Mouse (Mus musculus): ENCODE results near the gene Susd4. TPM values are rescaled to one million over a fixed set of nuclear protein-coding genes. Genes with fewer than 3 reads are reported as not detected.
A peak's percentile ranks its signal among the peaks of the same experiment; 100 is the strongest.

Gene Susd4
- polyA plus RNA-seq, 1 experiment from 2014 or later, result 26.0 TPM

GRCm38 (mm10) chr1:182794221-182794620 is 30.6 kb downstream of the Susd4 start:
- Histone ChIP-seq H3K27me3 (ENCODE audit: insufficient read depth, low read length) (no peaks in the 10 kb centered on the region), H3K36me3 (ENCODE audit: insufficient read depth, low read length) (no peaks in the 10 kb centered on the region), H3K4me1 (replicated peaks; ENCODE audit: insufficient read depth, low read length) (peaks cover 9% of the 10 kb centered on the region; the same call in 1 of the 2 replicates), H3K9me3 (replicated peaks; ENCODE audit: low read length) (no peaks in the 10 kb centered on the region), H3K27ac (no peak overlapping the region), H3K4me2 (ENCODE audit: low read length) (no peak overlapping the region), H3K9ac (ENCODE audit: low read depth, low read length) (no peak overlapping the region), H3K4me3 (replicated peaks; ENCODE audit: low read depth, low read length) (no peak overlapping the region)
- no peak for DNase-seq (ENCODE audit: low spot score)
- no peak for TF ChIP-seq CTCF (IDR thresholded peaks at IDR 0.05; ENCODE audit: low read depth)
- ATAC-seq (replicated peaks; ENCODE audit: low FRiP score, low read depth), result no peak
- 90% methylated on average over 10 of the region's 10 CpGs for WGBS

- H3K9me3 ChIP-seq (replicated peaks; ENCODE audit: low read length), result no peaks in the 10 kb centered on the region
- DNase-seq (ENCODE audit: low spot score) (no peak), ATAC-seq (replicated peaks; ENCODE audit: low FRiP score, low read depth) (no peak)
- TF ChIP-seq CTCF (IDR thresholded peaks at IDR 0.05; ENCODE audit: low read depth), result no peak
- H3K27ac ChIP-seq, result no peak overlapping the region
- no peak overlapping the region for H3K9ac ChIP-seq (ENCODE audit: low read depth, low read length)
- peaks cover 9% of the 10 kb centered on the region; the same call in 1 of the 2 replicates for H3K4me1 ChIP-seq (replicated peaks; ENCODE audit: insufficient read depth, low read length)
- no peaks in the 10 kb centered on the region for H3K36me3 ChIP-seq (ENCODE audit: insufficient read depth, low read length)
- 97% methylated on average over 9 of the region's 9 CpGs for WGBS
- H3K27me3 ChIP-seq (ENCODE audit: insufficient read depth, low read length), result no peaks in the 10 kb centered on the region
- no peak overlapping the region for H3K4me3 ChIP-seq (replicated peaks; ENCODE audit: low read depth, low read length)
- H3K4me2 ChIP-seq (ENCODE audit: low read length), result no peak overlapping the region
Measured at GRCm38 (mm10) chr1:182794628-182795027, 31.0 kb downstream of the Susd4 start.

- DNase-seq (ENCODE audit: low spot score) (no peak), ATAC-seq (replicated peaks; ENCODE audit: low FRiP score, low read depth) (no peak)
- no peaks in the 10 kb centered on the region for H3K36me3 ChIP-seq (ENCODE audit: insufficient read depth, low read length)
- no peak overlapping the region for H3K9ac ChIP-seq (ENCODE audit: low read depth, low read length)
- H3K27me3 ChIP-seq (ENCODE audit: insufficient read depth, low read length), result no peaks in the 10 kb centered on the region
- H3K4me1 ChIP-seq (replicated peaks; ENCODE audit: insufficient read depth, low read length), result peaks cover 8% of the 10 kb centered on the region; the same call in 1 of the 2 replicates
- TF ChIP-seq CTCF (IDR thresholded peaks at IDR 0.05; ENCODE audit: low read depth), result no peak
- no peak overlapping the region for H3K4me3 ChIP-seq (replicated peaks; ENCODE audit: low read depth, low read length)
- 43% methylated on average over 14 of the region's 14 CpGs for WGBS
- no peak overlapping the region for H3K4me2 ChIP-seq (ENCODE audit: low read length)
- no peak overlapping the region for H3K27ac ChIP-seq
- H3K9me3 ChIP-seq (replicated peaks; ENCODE audit: low read length), result no peaks in the 10 kb centered on the region
Measured at GRCm38 (mm10) chr1:182797048-182797447, 33.4 kb downstream of the Susd4 start.

- ATAC-seq (replicated peaks; ENCODE audit: low FRiP score, low read depth) (no peak), DNase-seq (ENCODE audit: low spot score) (no peak)
- Histone ChIP-seq H3K27ac (no peak overlapping the region), H3K4me1 (replicated peaks; ENCODE audit: insufficient read depth, low read length) (no peaks in the 10 kb centered on the region; the same call in 1 of the 2 replicates), H3K36me3 (ENCODE audit: insufficient read depth, low read length) (no peaks in the 10 kb centered on the region), H3K4me2 (ENCODE audit: low read length) (no peak overlapping the region), H3K4me3 (replicated peaks; ENCODE audit: low read depth, low read length) (no peak overlapping the region), H3K9me3 (replicated peaks; ENCODE audit: low read length) (no peaks in the 10 kb centered on the region), H3K27me3 (ENCODE audit: insufficient read depth, low read length) (no peaks in the 10 kb centered on the region), H3K9ac (ENCODE audit: low read depth, low read length) (no peak overlapping the region)
- WGBS, result 87% methylated on average over 2 of the region's 2 CpGs
- TF ChIP-seq CTCF (IDR thresholded peaks at IDR 0.05; ENCODE audit: low read depth), result no peak
Measured at GRCm38 (mm10) chr1:182801590-182801989, 37.9 kb downstream of the Susd4 start.

- Histone ChIP-seq H3K27me3 (ENCODE audit: insufficient read depth, low read length) (no peaks in the 10 kb centered on the region), H3K9me3 (replicated peaks; ENCODE audit: low read length) (no peaks in the 10 kb centered on the region), H3K9ac (ENCODE audit: low read depth, low read length) (no peak overlapping the region), H3K4me3 (replicated peaks; ENCODE audit: low read depth, low read length) (no peak overlapping the region), H3K36me3 (ENCODE audit: insufficient read depth, low read length) (no peaks in the 10 kb centered on the region), H3K4me1 (replicated peaks; ENCODE audit: insufficient read depth, low read length) (no peaks in the 10 kb centered on the region; the same call in 1 of the 2 replicates), H3K27ac (no peak overlapping the region), H3K4me2 (ENCODE audit: low read length) (no peak overlapping the region)
- no peak for TF ChIP-seq CTCF (IDR thresholded peaks at IDR 0.05; ENCODE audit: low read depth)
- ATAC-seq (replicated peaks; ENCODE audit: low FRiP score, low read depth), result no peak
- 64% methylated on average over 15 of the region's 15 CpGs for WGBS
- DNase-seq (ENCODE audit: low spot score), result no peak
Measured at GRCm38 (mm10) chr1:182802891-182803290, 39.2 kb downstream of the Susd4 start.

- no peaks in the 10 kb centered on the region for H3K36me3 ChIP-seq (ENCODE audit: insufficient read depth, low read length)
- no peaks in the 10 kb centered on the region for H3K9me3 ChIP-seq (replicated peaks; ENCODE audit: low read length)
- 14% methylated on average over 7 of the region's 7 CpGs for WGBS
- no peak overlapping the region for H3K4me2 ChIP-seq (ENCODE audit: low read length)
- ATAC-seq (replicated peaks; ENCODE audit: low FRiP score, low read depth) (no peak), DNase-seq (ENCODE audit: low spot score) (peak; percentile 66)
- H3K9ac ChIP-seq (ENCODE audit: low read depth, low read length), result no peak overlapping the region
- TF ChIP-seq CTCF (IDR thresholded peaks at IDR 0.05; ENCODE audit: low read depth), result no peak
- no peak overlapping the region for H3K4me3 ChIP-seq (replicated peaks; ENCODE audit: low read depth, low read length)
- H3K4me1 ChIP-seq (replicated peaks; ENCODE audit: insufficient read depth, low read length), result 0 out of 2 replicates have a peak, but pooled peaks cover 12% of the 10 kb centered on the region
- no peak overlapping the region for H3K27ac ChIP-seq
- H3K27me3 ChIP-seq (ENCODE audit: insufficient read depth, low read length), result no peaks in the 10 kb centered on the region
Measured at GRCm38 (mm10) chr1:182813991-182814390, 50.3 kb downstream of the Susd4 start.

- no peak overlapping the region for H3K27ac ChIP-seq
- H3K36me3 ChIP-seq (ENCODE audit: insufficient read depth, low read length), result no peaks in the 10 kb centered on the region
- no peaks in the 10 kb centered on the region for H3K27me3 ChIP-seq (ENCODE audit: insufficient read depth, low read length)
- DNase-seq (ENCODE audit: low spot score) (no peak), ATAC-seq (replicated peaks; ENCODE audit: low FRiP score, low read depth) (no peak)
- WGBS, result 67% methylated on average over 6 of the region's 6 CpGs
- H3K4me2 ChIP-seq (ENCODE audit: low read length), result no peak overlapping the region
- TF ChIP-seq CTCF (IDR thresholded peaks at IDR 0.05; ENCODE audit: low read depth), result no peak
- no peaks in the 10 kb centered on the region for H3K9me3 ChIP-seq (replicated peaks; ENCODE audit: low read length)
- 0 out of 2 replicates have a peak, but pooled peaks cover 14% of the 10 kb centered on the region for H3K4me1 ChIP-seq (replicated peaks; ENCODE audit: insufficient read depth, low read length)
- H3K9ac ChIP-seq (ENCODE audit: low read depth, low read length), result no peak overlapping the region
- no peak overlapping the region for H3K4me3 ChIP-seq (replicated peaks; ENCODE audit: low read depth, low read length)
Measured at GRCm38 (mm10) chr1:182814566-182814965, 50.9 kb downstream of the Susd4 start.
